Mouse (Mus musculus) adipocyte (in vitro differentiated cells): ENCODE data around the gene Gtf2ird2.

Experiments
- DNase-seq: peaks from one replicate; pipeline ENCODE4 v3.0.0-alpha.2; 2016; ENCODE audit warnings: low spot score

Gtf2ird2 gene

DNA sequence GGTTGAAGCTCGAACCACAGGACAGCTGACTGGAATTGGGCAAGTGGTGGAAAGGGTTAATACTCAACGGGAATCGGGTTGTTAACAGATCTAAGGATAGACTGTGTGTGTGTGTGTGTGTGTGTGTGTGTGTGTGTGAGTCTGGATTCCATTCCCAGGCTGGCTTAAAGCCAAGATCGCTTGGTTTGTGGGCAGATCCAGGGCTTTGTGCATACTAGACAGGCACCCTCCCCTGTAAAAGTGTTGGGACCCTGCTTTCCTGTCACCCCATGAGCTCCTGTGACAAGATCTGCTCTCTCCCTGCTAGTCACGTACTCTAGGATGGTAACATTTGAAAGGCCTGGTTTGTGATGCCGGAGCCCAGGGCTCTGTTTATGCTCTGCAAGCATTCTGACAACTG, 51.3 kb downstream of the Gtf2ird2 start:
- peak; percentile 70 for DNase-seq

DNA sequence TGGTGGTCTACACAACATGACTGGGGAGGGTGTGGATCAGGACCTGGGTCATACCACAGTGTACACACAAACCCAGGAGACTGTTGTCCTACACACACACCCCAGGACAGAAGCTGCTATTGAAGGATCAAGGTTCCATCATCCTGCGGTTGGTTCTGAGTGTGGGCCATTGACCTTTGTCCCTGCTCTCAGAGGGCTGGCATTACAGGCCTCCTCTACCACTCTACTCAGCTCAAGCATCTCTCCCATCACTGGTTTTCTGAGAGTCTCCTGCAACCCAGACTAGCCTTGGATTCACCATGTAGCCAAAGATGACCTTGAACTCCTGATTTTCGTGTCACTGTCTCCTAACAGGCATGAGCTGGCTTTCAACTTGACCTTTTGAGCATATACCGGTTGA, 52.4 kb downstream of the Gtf2ird2 start:
- DNase-seq = no peak

DNA sequence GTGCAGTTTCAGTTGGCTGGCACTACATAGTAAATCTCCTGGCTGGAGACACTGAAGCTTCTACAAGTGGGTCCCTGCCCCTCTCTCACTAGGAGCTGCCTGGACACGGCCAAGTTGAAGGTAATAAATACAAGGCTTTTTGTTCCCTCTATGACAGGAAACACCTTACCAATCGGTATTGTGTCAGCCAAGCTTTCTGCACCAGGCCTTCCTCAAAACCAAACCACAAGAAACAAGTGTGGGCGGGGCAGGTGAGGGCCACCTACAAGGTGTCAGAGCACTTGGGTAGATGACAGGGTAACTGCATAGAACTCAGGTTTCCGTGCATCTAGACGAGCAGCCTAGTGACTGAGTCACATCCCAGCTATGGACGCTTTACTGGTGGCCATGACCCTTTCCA, 53.0 kb downstream of the Gtf2ird2 start:
- DNase-seq = no peak

DNA sequence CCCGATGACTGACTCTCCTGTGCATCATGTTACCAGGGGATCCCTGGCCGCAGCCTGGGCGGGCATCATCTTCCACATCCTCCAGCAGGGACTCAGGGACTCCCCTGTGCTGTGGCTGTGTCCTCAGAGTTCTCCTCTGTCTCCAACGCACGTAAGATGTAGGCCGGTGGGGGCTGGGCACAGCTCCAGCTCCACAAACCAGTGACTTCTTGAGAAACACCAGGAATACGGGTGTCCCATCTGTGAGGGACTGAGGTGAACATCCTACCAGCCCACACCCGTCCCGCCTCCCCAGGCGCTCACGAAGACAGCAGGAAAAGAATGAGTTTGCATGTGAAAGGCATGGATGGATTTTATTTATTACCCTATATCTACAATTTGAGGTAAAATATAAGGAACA, 53.7 kb downstream of the Gtf2ird2 start:
- no peak for DNase-seq

DNA sequence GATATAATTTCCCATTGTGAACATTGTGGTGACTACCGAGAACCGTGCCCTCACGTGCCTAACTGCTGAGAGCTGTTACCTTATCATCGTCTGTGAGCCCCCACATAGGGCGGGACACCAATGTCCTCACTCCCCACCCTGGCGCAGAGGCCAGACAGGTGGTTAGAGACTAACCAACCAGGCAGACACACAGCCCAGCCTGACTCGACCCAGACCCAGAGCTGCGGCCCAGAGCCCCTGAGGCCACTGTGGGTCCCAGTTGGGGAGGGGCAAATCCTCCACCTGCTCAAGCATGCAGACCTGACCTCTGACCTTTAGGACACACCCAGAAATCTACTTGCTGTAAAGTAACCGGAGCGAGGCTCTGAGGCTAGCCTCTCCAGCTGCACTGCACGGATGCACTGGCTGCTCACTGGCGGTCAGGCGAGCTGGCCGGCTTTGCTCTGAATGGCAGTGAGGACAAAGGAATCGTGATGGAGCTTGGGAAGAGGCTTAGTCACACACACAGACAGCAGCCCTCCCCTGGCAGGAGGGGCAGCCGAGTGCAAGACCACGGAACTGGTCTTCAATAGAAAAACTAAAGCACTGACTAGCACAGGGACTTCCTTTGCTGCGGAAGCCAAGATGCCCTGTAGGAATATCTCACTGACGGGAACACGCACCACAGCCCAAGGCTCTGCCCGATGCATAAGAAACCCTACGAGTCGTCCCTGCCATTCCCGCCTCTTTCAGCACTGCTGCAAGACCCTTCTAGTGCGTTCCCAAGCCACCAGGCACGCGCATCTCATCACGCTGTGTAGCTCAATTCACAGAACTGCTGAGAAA, 54.3 kb downstream of the Gtf2ird2 start:
- DNase-seq = no peak

DNA sequence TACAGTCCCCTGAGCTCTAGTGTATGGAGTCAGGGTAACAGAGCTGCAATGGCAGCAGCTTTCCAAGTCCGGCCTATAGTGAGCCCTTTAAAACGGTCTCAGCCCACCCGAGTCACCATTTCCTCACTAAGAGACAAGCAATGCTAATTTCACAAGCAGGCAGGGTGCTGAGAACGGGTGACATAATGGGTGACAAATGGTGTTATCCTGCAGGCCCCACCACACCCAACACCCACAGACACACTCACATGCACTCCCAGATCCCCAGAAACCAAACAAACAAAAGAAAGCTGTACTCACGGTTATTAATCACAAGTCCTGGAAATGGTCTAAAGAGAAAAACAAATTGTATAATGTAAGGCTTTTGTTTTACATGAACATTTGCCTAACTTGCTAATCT, 58.0 kb downstream of the Gtf2ird2 start:
- no peak for DNase-seq

DNA sequence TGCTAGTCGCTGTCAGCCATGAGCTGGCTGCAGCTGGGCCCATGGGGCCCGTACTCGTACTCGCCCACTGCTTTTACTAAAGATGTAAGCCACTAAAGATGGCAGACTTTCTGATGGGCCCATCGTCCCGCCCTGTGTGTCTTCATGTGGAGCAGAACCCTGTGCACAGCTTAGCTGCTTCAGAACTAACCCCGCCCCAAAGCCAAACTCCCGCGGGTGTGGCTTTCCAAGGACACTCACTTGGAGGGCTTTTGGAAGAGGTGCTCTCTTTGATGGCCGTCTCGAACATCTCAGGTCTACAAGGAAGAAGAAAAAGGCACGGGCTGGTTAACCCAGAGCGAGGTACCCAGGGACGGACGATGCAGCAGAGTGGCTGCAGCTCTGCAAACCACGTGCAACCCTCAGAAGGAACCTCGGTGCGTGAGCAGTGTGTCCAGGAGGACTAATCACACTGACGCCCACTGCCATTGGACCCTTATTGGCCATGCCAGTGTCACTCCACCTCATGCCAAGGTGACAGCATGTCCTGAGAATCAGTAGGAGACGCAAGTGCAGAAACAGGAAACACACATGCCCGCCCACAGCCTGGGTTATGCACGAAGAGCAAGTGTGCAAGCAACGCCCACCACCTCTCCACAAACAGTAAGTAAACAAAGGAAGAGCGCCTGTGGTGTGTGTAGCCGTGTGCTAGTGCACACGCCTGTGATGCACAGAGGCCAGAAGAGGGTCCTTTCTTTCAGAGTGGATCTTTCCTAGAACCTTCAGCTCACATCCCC, 60.0 kb downstream of the Gtf2ird2 start:
- no peak for DNase-seq

DNA sequence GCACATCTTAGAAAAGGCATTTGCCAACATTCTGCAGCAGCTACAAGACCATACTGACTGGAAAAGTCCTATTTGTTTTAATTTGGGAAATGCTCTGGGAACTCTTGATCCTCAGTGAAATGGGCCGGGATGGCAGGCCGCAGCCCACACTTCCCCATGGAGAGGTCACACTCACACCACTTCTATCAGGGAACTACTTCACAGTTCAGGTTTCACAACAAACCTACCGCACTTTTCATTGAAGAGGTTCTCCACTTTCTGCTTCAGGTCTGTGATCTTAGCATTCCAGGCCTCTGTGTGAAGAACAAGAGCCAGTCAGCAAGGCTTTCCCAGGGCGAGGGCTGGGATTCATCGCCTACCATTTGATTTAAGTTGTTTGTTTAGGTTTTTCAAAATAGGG, 61.1 kb downstream of the Gtf2ird2 start:
- DNase-seq = no peak

DNA sequence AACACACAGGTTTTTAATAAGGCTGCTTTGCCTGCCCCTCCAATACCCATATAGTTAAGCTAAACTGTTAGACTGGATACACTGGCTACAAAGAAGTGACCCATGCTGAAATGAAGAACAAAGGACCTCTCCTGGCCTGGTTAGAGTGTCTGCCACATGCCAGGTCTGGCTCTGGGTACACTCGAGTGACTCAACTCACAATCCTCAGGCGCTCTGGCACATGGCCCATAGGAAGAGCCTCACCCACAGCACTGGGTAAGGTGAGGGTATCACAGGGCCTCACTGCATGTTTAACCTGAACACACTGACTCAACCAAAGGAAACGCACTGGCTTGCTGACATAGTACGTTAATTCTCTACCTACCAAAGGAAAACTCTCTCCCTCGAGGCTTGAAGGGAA, 62.3 kb downstream of the Gtf2ird2 start:
- DNase-seq = no peak

DNA sequence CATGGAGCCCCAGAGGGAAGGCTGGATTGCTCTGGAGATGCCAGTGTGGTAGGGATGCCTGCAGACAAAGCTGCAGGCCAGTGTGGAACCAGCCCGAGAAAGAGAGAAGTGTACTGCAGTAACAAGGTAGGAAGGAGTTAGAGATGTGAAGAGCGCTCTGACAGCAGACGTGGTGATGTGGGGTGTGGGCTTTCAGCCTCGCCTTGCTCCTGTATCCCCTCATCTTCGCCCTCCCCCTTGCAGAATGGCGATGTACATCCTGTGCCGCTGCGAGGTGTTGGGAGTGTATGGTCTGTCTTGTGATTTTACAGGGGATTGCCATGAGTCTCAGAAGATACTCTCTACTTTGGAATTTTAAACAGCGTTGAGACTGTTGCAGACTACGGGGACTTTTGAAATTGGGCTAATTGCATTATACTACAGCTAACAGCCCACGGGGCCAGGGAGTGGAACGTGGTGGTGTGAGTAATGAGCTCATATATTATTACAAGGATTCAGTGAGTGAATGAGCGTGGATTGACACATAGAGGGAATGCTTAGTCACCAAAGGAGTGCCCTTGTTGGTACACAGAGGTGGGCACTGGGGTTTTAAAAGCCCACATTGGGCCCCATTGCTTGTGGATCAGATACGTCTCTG, 64.9 kb downstream of the Gtf2ird2 start:
- no peak for DNase-seq

DNA sequence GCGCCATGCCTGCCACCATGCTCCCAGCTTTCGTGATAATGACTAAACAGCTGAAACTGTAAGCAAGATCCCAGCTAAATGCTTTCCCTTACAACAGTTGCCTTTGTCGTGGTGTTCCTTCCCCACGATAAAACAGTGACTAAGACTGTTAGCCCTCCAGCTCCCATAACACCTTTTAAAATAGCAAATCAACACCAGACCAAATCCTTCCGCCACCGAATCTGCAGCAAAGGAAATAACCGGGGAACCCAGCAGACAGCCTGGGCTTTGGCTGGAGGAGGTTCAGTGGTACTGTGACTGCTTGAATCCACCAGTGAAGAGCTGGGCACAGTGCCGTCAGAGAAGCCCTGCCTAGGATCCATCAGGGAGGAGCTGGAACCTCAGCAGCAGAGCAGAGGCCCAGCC, 65.4 kb downstream of the Gtf2ird2 start:
- DNase-seq = no peak

DNA sequence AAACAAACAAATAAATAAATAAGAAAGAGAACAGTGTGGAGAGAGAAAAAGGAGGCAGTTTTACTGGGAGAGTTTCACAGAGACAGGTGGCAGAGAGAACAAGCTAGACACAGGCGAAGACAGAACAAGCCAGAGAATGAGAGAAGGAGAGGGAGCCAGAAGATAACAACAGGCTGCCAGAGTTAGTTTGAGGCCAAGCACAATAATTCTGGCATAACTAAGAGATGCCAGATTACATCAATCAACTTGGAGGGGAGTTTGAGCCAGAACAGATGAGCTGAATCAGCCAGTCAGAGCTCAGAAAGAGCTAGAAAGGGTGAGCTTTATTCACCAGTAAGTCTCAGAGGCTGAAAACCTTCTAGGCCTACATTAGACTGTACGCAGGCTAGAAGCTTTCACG, 66.8 kb downstream of the Gtf2ird2 start:
- peak; percentile 76 for DNase-seq

DNA sequence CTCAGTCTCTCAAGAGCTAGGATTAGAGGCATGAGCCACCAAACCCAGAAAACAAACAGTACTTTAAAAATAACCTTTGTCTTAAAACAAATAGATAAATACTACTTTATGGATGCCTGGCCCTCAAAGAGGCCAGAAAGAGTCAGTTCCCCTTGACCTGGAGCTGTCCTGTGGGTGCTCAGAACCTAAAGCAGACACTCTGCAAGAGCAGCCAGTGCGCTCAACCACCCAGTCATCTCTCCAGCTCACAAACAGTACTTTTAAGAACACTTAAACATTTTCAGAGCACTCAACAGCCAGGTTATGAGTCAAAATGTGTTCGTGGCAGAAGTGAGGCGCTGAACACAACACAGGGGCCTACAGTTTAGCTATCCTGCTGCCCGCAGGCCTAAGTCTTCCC, 67.3 kb downstream of the Gtf2ird2 start:
- no peak for DNase-seq

DNA sequence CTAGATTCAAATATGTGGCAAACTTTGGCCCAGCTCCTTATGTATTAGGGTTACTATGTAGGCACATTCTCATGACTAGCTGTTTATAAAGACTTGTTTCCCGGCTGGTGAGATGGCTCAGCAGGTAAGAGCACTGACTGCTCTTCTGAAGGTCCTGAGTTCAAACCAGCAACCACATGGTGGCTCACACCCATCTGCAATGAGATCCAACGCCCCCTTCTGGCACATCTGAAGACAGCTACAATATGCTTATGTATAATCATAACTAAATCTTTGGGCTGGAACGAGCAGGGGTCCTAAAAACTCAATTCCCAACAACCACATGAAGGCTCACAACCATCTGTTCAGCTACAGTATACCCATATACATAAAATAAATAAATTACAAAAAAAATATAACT, 70.0 kb downstream of the Gtf2ird2 start:
- DNase-seq = no peak

DNA sequence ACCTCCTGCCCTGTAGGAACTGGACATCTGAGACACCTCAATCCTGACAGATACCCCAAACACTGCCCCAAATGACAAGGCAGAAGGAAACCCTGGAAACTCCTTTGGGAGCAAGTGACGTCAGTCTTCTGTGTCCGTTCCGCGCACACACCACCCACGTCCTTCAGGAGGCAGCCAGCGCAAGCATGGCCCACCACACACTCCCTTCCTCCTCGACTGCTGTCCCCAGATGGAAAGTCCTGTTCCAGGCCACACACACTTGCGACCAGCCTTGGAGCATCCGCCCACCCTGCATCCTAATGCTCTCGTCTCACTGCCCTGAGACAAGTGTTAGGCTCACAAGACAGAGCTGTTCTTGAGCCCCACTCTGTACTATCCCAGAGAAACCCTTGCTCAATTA, 71.5 kb downstream of the Gtf2ird2 start:
- no peak for DNase-seq

DNA sequence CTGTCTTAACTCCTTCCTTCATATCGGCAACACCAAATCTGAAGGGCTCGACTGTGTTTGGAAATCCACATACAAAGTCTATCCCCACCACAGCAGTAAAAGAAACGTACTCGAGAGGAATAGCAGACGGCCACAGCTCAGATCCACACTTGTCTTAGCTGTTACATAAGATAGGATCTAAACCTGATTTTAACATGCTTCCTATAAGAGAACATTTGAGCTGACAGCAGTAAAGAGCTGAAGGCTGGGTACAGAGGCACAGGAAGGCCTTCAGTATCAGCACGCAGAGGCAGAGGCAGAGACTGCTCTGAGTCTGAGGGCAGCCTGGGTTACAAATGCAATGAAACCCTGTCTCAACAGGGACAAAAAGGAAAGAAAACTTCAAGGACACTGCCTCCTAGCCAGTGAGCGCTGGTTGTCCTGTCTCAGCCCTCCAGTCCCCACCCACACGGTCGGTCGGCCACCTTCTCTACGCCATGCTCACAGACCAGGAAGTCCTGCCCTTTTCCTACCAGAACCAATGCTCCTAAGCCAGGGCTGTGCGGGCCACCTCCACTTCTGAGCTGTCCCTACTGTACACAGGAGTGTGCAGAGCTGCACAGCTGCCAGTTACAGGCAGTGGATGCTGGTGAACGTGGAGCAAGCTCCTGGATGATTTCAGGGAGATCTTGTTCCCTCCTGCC, 73.7 kb downstream of the Gtf2ird2 start:
- DNase-seq = no peak

DNA sequence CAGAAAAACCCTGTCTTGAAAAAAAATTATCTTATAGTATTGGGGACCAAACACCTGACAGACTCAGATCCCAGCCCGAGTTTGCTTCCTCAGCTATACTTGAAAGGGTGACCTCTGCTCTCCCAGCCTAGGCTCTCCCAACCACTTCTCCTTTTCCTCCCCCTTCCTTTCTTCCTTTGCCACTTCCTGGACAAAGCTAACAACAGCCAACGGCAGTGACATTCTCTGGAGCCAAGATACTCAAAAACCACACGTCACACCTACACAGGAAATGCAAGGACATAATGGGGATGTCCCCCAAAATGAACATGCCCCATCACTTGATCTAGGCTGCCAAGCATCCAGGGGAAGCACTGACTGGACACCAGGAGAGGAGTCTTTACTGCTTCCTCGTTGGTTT, 74.6 kb downstream of the Gtf2ird2 start:
- no peak for DNase-seq

DNA sequence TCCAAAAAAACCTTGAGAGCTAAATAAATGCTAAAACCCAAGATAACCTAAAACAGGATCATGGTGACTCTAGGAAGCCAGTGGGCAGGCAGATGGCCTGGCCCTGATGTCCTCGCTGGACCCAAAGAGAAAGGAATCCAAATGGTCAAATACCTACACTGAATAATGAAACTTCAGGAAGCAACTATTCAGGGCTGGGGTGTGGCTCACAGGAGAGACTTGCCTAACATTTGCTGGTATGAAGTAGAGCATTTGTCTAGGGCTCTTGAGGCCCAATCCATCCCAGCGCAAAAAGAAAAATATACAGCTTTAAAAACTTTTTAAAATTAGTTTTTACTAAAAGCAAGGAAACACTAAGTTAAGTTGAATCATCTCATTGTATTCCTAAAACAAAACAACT, 75.1 kb downstream of the Gtf2ird2 start:
- DNase-seq = no peak

DNA sequence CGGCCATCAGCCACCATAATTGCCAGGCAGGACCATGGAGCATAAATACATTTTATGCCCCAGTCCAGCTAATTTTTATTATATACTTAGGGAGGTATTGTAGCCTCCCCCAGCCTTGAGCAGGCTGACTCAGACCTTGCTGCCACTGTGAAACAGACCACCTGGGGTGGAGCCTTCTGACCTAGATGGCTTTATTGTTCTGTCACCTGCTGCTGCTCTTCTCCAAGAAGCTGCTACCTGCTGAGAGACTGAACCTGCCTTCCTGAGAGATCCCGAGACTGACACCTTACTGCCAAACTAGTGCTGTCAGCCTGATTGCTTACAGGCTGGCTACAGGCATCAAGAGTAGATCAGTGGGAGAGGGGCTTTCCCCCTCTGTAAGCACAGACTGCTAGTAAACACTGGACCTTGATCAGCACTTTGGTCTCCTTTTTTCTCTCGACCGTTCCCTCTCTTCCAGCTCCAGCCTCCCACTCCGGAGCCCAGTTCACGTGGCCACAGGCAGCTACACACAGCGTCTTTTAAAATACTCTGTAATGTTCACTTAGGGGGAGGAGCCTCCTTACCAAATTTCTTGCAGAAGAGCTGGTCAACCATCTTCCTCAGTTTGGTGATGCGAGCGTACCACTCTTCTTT, 76.3 kb downstream of the Gtf2ird2 start:
- DNase-seq = no peak

DNA sequence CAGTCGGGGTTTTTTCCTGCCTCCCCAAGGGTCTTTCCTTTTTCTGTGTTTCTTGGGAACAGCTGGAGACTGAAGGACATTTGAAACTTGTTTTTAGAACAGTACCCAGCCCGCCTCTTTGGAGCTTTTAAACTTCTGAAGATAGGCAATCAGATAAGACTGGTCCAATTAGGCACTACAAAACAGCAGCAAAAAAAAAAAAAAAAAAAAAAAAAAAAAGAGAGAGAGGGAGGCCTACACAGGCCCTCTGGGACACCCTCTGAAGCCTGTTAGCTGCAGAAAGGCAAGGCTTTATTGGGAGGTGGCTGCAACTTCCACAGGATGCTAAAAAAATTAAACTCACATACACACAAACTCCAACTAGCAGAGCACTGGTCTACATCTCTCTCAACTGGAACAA, 82.1 kb downstream of the Gtf2ird2 start:
- DNase-seq = no peak

DNA sequence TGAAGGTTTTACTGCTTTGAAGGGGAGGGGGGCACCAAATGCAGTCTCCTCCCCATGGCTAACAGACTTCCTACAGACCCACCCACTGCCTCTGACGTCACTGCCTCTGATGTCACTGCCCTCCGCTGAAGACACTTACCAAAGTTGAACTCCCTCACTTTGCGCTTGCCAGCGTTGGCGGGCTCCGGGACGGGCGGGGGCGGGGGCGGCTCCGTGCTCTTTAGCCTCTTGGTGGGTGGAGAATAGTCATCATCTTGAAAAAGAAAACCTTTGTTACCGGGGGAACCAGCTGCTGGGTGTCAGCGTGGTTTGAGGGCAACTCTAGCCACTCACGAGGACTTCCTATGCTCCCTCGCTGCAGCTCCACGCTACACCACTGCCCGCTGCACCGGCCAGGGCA, 82.6 kb downstream of the Gtf2ird2 start:
- no peak for DNase-seq

DNA sequence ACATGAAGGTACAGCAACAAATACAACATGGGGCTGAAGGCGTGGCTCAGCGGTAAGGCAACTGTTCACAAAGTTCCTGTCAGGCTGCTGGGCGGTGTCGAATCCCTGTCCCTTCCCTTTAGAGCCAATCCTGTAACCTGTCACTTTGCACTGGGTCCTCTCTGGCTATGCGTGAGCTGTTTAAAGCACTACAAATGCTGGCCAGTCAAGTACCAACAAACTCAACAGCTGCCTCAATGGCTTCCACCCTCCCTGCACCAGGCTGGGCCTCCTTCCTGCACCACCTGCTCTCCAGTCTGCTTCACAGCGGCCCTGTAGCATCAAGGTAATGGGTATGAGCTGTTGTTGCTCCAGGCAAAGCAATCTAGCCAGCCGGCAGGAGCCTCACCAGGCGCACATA, 84.9 kb downstream of the Gtf2ird2 start:
- no peak for DNase-seq
